Mouse (Mus musculus) hindbrain, embryonic 12.5 days (tissue): ENCODE measurements at regions not wholly inside any gene's neighbourhood (a gene's known extent, or its start where the extent isn't known, plus 50 kb on each side); places are given as distances from the start of the nearest gene placed in this dataset.
A peak's percentile ranks its signal among the peaks of the same experiment; 100 is the strongest.

Source experiments
- ATAC-seq: fragments of 200-750 bp; cut with Nextera tagmentation; 2 replicates; pipeline ENCODE4 v1.8.0; 2017; ENCODE audit warnings: moderate TSS enrichment; ENCODE audit not compliant: low FRiP score
- H3K27ac ChIP-seq: fragments of 300-500 bp; sonication (generic); 2 replicates; pipeline ENCODE4 v1.5.1; 2016; ENCODE audit warnings: mild to moderate bottlenecking
- H3K27me3 ChIP-seq: fragments of 300-500 bp; sonication (generic); 2 replicates; pipeline ENCODE4 v1.6.1; 2016; ENCODE audit warnings: mild to moderate bottlenecking
- H3K36me3 ChIP-seq: fragments of 300-500 bp; sonication (generic); 2 replicates; pipeline ENCODE4 v1.6.1; 2016; ENCODE audit warnings: mild to moderate bottlenecking
- H3K4me1 ChIP-seq: fragments of 300-500 bp; sonication (generic); 2 replicates; pipeline ENCODE4 v1.6.1; 2016
- H3K4me2 ChIP-seq: fragments of 300-500 bp; sonication (generic); replicated peaks from 2 replicates; pipeline ENCODE4 v1.6.1; 2016; ENCODE audit warnings: mild to moderate bottlenecking
- H3K4me3 ChIP-seq: fragments of 300-500 bp; sonication (generic); 2 replicates; pipeline ENCODE4 v1.5.1; 2016; ENCODE audit warnings: mild to moderate bottlenecking
- H3K9ac ChIP-seq: fragments of 300-500 bp; sonication (generic); 2 replicates; pipeline ENCODE4 v1.6.1; 2016; ENCODE audit warnings: mild to moderate bottlenecking, moderate library complexity
- H3K9me3 ChIP-seq: fragments of 300-500 bp; sonication (generic); replicated peaks from 2 replicates; pipeline ENCODE4 v1.6.1; 2016; ENCODE audit warnings: mild to moderate bottlenecking
- WGBS: fragments of 180-500 bp; shearing (Covaris S2); methylation state at CpG from one replicate; pipeline ENCODE4 v1.1.7; 2016; 5-methylcytosine and 5-hydroxymethylcytosine counted together

GRCm38 (mm10) chr6:134320379-134320932, 75.7 kb upstream of the Bcl2l14 start:
- Histone ChIP-seq H3K9ac (no peak overlapping the region), H3K36me3 (no peaks in the 10 kb centered on the region), H3K4me1 (no peaks in the 10 kb centered on the region), H3K27me3 (no peaks in the 10 kb centered on the region), H3K27ac (no peak overlapping the region), H3K9me3 (no peaks in the 10 kb centered on the region), H3K4me3 (no peak overlapping the region), H3K4me2 (no peak overlapping the region)
- ATAC-seq = no peak
- WGBS = 92% methylated on average over 7 of the region's 7 CpGs

GRCm38 (mm10) chr6:134324001-134324400, 72.1 kb upstream of the Bcl2l14 start:
- WGBS = 78% methylated on average over 3 of the region's 3 CpGs
- Histone ChIP-seq H3K27me3 (no peaks in the 10 kb centered on the region), H3K4me3 (no peak overlapping the region), H3K9me3 (no peaks in the 10 kb centered on the region), H3K36me3 (no peaks in the 10 kb centered on the region), H3K9ac (no peak overlapping the region), H3K4me1 (no peaks in the 10 kb centered on the region), H3K4me2 (no peak overlapping the region), H3K27ac (no peak overlapping the region)
- ATAC-seq = no peak

- Histone ChIP-seq H3K4me3 (no peak overlapping the region), H3K27ac (no peak overlapping the region), H3K4me1 (no peaks in the 10 kb centered on the region), H3K27me3 (no peaks in the 10 kb centered on the region), H3K9ac (no peak overlapping the region), H3K9me3 (no peaks in the 10 kb centered on the region), H3K36me3 (no peaks in the 10 kb centered on the region), H3K4me2 (no peak overlapping the region)
- ATAC-seq = no peak
- WGBS = 96% methylated on average over 4 of the region's 4 CpGs
Measured at GRCm38 (mm10) chr6:134325564-134325963, 70.6 kb upstream of the Bcl2l14 start.

GRCm38 (mm10) chr6:134329550-134330299, 66.4 kb upstream of the Bcl2l14 start:
- no peaks in the 10 kb centered on the region for H3K36me3 ChIP-seq
- WGBS = 46% methylated on average over 10 of the region's 10 CpGs
- no peak overlapping the region for H3K4me2 ChIP-seq

GRCm38 (mm10) chr6:134330300-134330640, 65.8 kb upstream of the Bcl2l14 start:
- Histone ChIP-seq H3K9ac (no peak overlapping the region), H3K27ac (peak overlapping the region; percentile 72), H3K9me3 (no peaks in the 10 kb centered on the region), H3K4me1 (no peaks in the 10 kb centered on the region), H3K36me3 (no peaks in the 10 kb centered on the region), H3K4me2 (no peak overlapping the region), H3K4me3 (no peak overlapping the region), H3K27me3 (no peaks in the 10 kb centered on the region)
- 89% methylated on average over 4 of the region's 4 CpGs for WGBS
- no peak for ATAC-seq

More at GRCm38 (mm10) chr6:134329550-134330299, 66.4 kb upstream of the Bcl2l14 start:
- H3K9me3 ChIP-seq = no peaks in the 10 kb centered on the region
- no peak for ATAC-seq
- peak overlapping the region; percentile 72 for H3K27ac ChIP-seq
- H3K4me1 ChIP-seq = no peaks in the 10 kb centered on the region
- no peak overlapping the region for H3K4me3 ChIP-seq
- no peaks in the 10 kb centered on the region for H3K27me3 ChIP-seq
- H3K9ac ChIP-seq = no peak overlapping the region

- no peaks in the 10 kb centered on the region for H3K4me1 ChIP-seq
- H3K27ac ChIP-seq = no peak overlapping the region
- ATAC-seq = no peak
- WGBS = 87% methylated on average over 15 of the region's 15 CpGs
- no peaks in the 10 kb centered on the region for H3K36me3 ChIP-seq
- no peak overlapping the region for H3K4me3 ChIP-seq
- no peak overlapping the region for H3K9ac ChIP-seq
- H3K4me2 ChIP-seq = no peak overlapping the region
- H3K27me3 ChIP-seq = no peaks in the 10 kb centered on the region
- H3K9me3 ChIP-seq = no peaks in the 10 kb centered on the region
Measured at GRCm38 (mm10) chr6:134332718-134333432, 63.2 kb upstream of the Bcl2l14 start.

GRCm38 (mm10) chr6:134335711-134336110, 60.4 kb upstream of the Bcl2l14 start:
- no peak for ATAC-seq
- Histone ChIP-seq H3K27ac (no peak overlapping the region), H3K9me3 (no peaks in the 10 kb centered on the region), H3K4me1 (no peaks in the 10 kb centered on the region), H3K27me3 (no peaks in the 10 kb centered on the region), H3K4me2 (no peak overlapping the region), H3K4me3 (no peak overlapping the region), H3K36me3 (no peaks in the 10 kb centered on the region), H3K9ac (no peak overlapping the region)
- 87% methylated on average over 4 of the region's 4 CpGs for WGBS

- H3K9me3 ChIP-seq = no peaks in the 10 kb centered on the region
- no peak overlapping the region for H3K4me3 ChIP-seq
- H3K4me1 ChIP-seq = no peaks in the 10 kb centered on the region
- H3K27me3 ChIP-seq = no peaks in the 10 kb centered on the region
- no peaks in the 10 kb centered on the region for H3K36me3 ChIP-seq
- ATAC-seq = no peak
- H3K27ac ChIP-seq = no peak overlapping the region
- no peak overlapping the region for H3K9ac ChIP-seq
- H3K4me2 ChIP-seq = no peak overlapping the region
- WGBS = 93% methylated on average over 9 of the region's 9 CpGs
Measured at GRCm38 (mm10) chr6:134342796-134343605, 53.1 kb upstream of the Bcl2l14 start.

- H3K27me3 ChIP-seq = no peaks in the 10 kb centered on the region
- H3K27ac ChIP-seq = no peak overlapping the region
- H3K4me2 ChIP-seq = no peak overlapping the region
- H3K9ac ChIP-seq = no peak overlapping the region
- no peaks in the 10 kb centered on the region for H3K36me3 ChIP-seq
- no peak for ATAC-seq
- no peak overlapping the region for H3K4me3 ChIP-seq
- no peaks in the 10 kb centered on the region for H3K9me3 ChIP-seq
- WGBS = 93% methylated on average over 4 of the region's 4 CpGs
- no peaks in the 10 kb centered on the region for H3K4me1 ChIP-seq
Measured at GRCm38 (mm10) chr6:134343606-134343901, 52.6 kb upstream of the Bcl2l14 start.
